Mouse (Mus musculus): ENCODE data around the gene Rac1.
"Not testable (repeated sequence)": the region's sequence is repeated elsewhere in the genome, so short reads cannot be mapped to it uniquely, and the experiment has no call there.

Gene Rac1

DNA sequence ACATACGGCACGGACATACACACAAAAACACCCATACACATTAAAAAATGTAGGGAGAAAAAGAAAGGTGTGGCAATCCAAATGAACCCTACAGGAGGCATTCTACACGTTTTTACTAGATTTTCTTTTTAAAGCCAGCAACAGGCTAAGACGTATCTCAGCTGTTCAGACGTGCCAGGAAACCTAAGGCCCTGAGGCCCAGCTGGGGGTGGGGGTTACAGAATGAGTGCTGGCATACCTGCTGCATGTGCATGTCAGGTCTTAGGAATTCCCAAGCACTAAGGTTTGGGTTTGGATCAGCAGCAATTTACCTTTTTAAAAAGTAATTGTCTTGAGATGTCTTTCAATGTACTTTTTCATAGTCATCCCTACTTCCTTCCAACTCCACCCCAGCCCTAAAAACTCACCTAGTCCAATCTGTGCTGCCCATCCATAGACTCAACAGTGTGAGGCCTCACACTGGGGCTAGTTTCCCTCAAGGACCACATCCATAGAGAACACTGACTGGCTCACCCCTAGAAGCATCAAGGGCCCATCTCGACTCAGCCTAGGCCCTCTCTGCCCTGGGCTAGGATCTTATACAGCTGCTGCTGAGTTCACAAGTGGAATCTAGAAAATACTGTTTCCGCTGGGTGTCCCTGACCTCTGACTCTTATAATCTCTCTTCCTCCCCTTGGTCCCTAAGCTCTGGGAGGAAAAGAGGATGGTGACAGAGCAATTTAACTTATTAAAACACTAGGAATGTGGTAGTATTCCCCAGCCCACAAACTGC, 2.2 kb downstream of the Rac1 start:
- no peak for DNase-seq (ENCODE audit: low spot score)

- no peak for DNase-seq (ENCODE audit: low spot score)
Measured at GRCm38 (mm10) chr5:143522882-143523281, 5.0 kb downstream of the Rac1 start.

DNA sequence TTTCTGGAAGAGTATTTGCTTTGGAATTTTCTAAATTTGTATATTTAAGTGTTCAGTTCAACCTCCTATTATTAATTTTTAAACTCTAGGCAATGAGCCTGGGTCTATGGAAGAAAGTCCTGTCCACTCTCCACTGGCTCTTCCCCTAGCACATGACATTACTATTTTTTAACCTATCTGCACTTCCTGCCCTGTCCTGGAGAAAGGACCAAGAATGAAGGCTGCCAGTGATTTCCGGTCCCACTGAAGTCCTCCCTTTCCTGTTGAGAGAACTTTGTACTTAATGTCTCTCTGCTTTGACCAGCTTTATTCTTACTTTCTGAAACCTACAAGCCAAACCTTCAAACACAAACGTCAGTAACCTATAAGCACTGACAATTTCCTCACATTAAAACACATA, 7.4 kb downstream of the Rac1 start:
- DNase-seq (ENCODE audit: low spot score): no peak

GRCm38 (mm10) chr5:143518045-143518591, 9.7 kb downstream of the Rac1 start:
- no peak for DNase-seq (ENCODE audit: low spot score)

GRCm38 (mm10) chr5:143517436-143517835, 10.4 kb downstream of the Rac1 start:
- no peak for DNase-seq (ENCODE audit: low spot score)

- DNase-seq (ENCODE audit: low spot score): no peak
Measured at GRCm38 (mm10) chr5:143517005-143517404, 10.8 kb downstream of the Rac1 start.

DNA sequence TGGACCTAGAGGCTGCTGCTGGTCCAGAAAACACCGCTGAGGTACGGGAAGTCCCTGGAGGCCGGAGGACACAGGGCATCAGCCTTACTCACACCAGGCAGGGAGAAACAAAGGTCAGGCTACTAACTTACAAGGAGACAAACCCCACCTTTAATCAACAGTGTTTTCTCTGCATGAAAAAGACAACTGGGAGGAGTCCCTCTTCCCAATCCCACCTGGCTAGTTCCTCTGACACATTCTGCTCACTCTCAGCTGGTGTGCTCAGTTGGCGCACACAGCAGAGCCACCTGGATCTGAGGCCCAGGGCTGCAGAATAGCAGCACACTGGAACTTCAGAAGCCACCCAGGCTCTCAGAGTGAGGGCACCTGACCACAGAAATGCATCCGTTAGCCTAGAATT, 13.0 kb downstream of the Rac1 start:
- no peak for DNase-seq (ENCODE audit: low spot score)

GRCm38 (mm10) chr5:143512305-143512704, 15.5 kb downstream of the Rac1 start:
- DNase-seq (ENCODE audit: low spot score): no peak

- no peak for DNase-seq (ENCODE audit: low spot score)
Measured at GRCm38 (mm10) chr5:143511577-143511976, 16.3 kb downstream of the Rac1 start.

- no peak for DNase-seq (ENCODE audit: low spot score)
Measured at GRCm38 (mm10) chr5:143509737-143510136, 18.1 kb downstream of the Rac1 start.

GRCm38 (mm10) chr5:143509294-143509693, 18.5 kb downstream of the Rac1 start:
- no peak for DNase-seq (ENCODE audit: low spot score)

- DNase-seq (ENCODE audit: low spot score): no peak
Measured at GRCm38 (mm10) chr5:143505545-143505944, 22.3 kb downstream of the Rac1 start.

DNA sequence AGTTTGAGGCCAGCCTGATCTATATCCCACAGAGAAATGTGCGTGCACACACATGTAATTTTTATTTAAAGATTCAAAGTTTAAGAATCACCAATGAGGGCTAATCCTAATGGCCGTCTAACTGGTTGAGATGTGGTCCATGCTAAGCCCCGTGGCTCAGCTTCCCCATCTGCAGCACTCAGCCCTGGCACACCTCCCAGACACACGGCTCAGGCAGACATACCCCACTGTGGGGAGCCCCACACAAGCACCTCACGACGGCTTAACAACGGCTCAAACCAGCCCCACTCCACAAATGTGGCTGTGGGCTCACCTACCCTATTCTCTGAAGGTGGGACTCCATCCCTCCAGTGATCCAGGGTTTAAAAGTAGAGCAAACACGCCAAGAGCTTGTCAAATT, 22.8 kb downstream of the Rac1 start:
- no peak for DNase-seq (ENCODE audit: low spot score)

DNA sequence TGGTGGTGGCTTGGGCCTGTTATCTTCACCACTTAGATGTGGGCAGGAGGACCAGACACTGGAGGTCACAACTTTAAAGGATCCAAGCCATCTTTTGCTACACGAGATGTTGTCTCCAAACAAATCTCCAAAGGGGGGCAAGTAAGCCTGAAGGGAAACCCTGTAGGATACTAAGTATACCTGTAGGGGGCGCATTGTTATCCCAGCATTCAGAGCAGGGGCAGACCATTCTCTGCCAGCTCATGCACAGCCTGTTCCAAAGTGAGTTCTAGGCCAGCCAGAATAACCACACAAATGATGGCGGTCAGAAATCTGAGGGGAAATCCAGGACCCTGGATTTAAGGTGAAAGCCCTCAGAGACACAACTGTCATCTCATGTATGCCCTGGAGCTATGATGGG, 23.4 kb downstream of the Rac1 start:
- DNase-seq (ENCODE audit: low spot score): no peak

DNA sequence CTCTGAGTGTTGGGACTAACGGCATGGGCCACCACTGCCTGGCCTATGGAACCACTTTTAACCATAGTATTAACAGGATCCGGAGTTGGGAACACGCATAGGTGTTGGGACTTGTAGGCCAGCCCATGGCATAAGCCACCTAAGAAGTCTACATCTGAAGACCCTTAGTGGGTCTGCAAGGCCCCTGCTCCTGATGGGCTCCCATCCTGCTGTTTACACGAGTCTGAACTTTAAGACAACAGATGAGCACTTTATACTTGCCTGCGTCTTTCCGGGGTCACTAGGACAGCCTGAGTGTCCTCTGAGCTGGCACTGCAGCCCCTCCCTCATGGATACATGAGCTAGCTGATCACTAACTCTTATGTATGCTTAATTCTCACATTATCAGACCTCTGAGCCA, 24.1 kb downstream of the Rac1 start:
- DNase-seq (ENCODE audit: low spot score): no peak

GRCm38 (mm10) chr5:143502899-143503557, 24.8 kb downstream of the Rac1 start:
- DNase-seq (ENCODE audit: low spot score): no peak

DNA sequence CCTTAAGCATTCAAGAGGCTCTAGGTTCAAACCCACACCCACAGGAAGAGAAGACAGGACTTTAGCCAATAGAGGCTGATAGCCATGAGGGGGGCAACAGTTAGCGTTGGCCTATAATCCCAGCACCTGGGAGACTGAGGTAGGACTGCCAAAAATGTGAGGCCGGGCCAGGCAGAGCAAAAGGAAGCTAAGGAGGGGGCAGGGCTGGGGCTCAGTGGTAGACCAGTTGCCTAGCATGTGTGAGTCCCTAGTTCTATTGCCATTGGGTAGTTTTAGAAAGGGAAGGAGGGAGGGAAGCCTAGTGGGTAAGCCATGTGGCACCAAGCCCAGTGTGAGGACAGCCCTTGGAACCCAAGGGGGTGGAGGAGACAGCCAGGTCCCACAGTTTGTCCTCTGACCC, 26.2 kb downstream of the Rac1 start:
- DNase-seq (ENCODE audit: low spot score): no peak

- no peak for DNase-seq (ENCODE audit: low spot score)
Measured at GRCm38 (mm10) chr5:143501140-143501539, 26.7 kb downstream of the Rac1 start.

- not testable (repeated sequence) for DNase-seq (ENCODE audit: low spot score)
Measured at GRCm38 (mm10) chr5:143500711-143501110, 27.1 kb downstream of the Rac1 start.

GRCm38 (mm10) chr5:143499686-143500085, 28.1 kb downstream of the Rac1 start:
- no peak for DNase-seq (ENCODE audit: low spot score)

DNA sequence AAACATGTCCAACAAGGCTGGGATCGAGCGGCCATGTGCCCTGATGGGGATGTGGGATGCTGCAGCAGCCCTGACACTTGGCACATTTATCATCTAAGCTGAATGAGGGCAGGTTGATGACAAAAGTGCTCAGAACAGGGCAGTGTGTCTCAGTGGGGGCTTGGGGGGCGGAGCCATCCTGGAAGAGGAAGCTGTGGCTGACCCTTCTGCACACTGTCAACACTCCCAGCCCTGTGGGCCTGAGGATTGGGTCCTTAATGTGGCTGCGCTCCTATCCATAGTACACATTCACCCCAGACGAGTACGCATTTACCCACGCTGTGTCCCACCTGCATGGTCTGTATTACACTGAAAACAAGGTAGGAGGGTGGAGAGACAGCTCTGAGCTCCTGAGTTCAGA, 28.6 kb downstream of the Rac1 start:
- DNase-seq (ENCODE audit: low spot score): no peak

- DNase-seq (ENCODE audit: low spot score): no peak
Measured at GRCm38 (mm10) chr5:143497451-143497850, 30.4 kb downstream of the Rac1 start.

DNA sequence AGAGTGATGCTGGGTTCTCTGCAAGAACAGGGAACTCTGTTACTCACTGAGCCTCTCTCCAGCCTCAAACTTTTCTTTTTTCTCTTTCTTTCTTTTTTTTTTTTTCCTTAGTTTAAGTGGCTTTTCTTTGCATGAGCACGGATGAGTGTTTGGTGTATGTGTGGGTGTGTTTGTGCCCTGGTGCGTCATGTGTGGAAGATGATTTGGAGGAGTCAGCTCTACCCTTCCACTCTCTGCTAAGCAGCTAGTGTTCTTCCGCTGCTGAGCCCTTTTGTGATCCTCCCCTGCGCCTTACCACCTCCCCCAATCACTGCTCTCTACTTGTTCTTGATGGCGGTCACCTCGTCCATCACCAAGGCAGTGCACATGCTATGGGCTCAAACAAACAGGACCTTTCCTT, 32.1 kb downstream of the Rac1 start:
- DNase-seq (ENCODE audit: low spot score): no peak

GRCm38 (mm10) chr5:143493163-143493562, 34.7 kb downstream of the Rac1 start:
- no peak for DNase-seq (ENCODE audit: low spot score)

All from ovary, postnatal 14 days (tissue).